Mouse (Mus musculus) c-Kit-positive CD71-positive TER-119-positive erythroid progenitor cells, embryonic 14.5 days (primary cell): Measurements from ENCODE around the gene Mrrf.

Experiments
- DNase-seq: peaks from one replicate; pipeline ENCODE4 v3.0.0-alpha.2; 2013; ENCODE audit warnings: low spot score

The Mrrf gene

GRCm38 (mm10) chr2:36136300-36136941 lies at the start of gene Mrrf, which contains the start of gene Rbm18:
Mrrf (plus strand) TSS chr2:36136389.
Rbm18 (minus strand) TSS chr2:36136773.
- DNase-seq = peak; percentile 85

GRCm38 (mm10) chr2:36089190-36089589 lies 47.0 kb upstream of the Mrrf start:
- DNase-seq = no peak

GRCm38 (mm10) chr2:36090853-36091741 lies 45.1 kb upstream of the Mrrf start:
- peak; percentile 59 for DNase-seq

GRCm38 (mm10) chr2:36092748-36093147 lies 43.4 kb upstream of the Mrrf start:
- no peak for DNase-seq

GRCm38 (mm10) chr2:36093301-36093700 lies 42.9 kb upstream of the Mrrf start:
- no peak for DNase-seq

- DNase-seq = no peak
These were observed 42.2 kb upstream of the Mrrf start for GRCm38 (mm10) chr2:36093914-36094475.

- DNase-seq = no peak
These were observed 38.9 kb upstream of the Mrrf start for GRCm38 (mm10) chr2:36097129-36097815.

GRCm38 (mm10) chr2:36098021-36098420 lies 38.2 kb upstream of the Mrrf start:
- DNase-seq = no peak

- DNase-seq = no peak
These were observed 36.5 kb upstream of the Mrrf start for GRCm38 (mm10) chr2:36099739-36100138.

- DNase-seq = no peak
These were observed 34.2 kb upstream of the Mrrf start for GRCm38 (mm10) chr2:36101866-36102558.

- DNase-seq = no peak
These were observed 33.6 kb upstream of the Mrrf start for GRCm38 (mm10) chr2:36102559-36102946.

GRCm38 (mm10) chr2:36103069-36103554 lies 33.1 kb upstream of the Mrrf start:
- DNase-seq = no peak

GRCm38 (mm10) chr2:36103555-36104367 lies 32.4 kb upstream of the Mrrf start:
- no peak for DNase-seq

GRCm38 (mm10) chr2:36104436-36104955 lies 31.7 kb upstream of the Mrrf start:
- DNase-seq = no peak

GRCm38 (mm10) chr2:36104956-36105741 lies 31.0 kb upstream of the Mrrf start, which contains the start of gene Lhx6:
Lhx6 (minus strand) TSS chr2:36105408.
- no peak for DNase-seq

- no peak for DNase-seq
These were observed 27.6 kb upstream of the Mrrf start for GRCm38 (mm10) chr2:36108615-36109014.

GRCm38 (mm10) chr2:36112632-36113031 lies 23.6 kb upstream of the Mrrf start:
- no peak for DNase-seq

- no peak for DNase-seq
These were observed 9.3 kb upstream of the Mrrf start for GRCm38 (mm10) chr2:36126795-36127429.

GRCm38 (mm10) chr2:36127973-36128372 lies 8.2 kb upstream of the Mrrf start:
- no peak for DNase-seq
